Mouse (Mus musculus) frontal cortex, adult (tissue): ENCODE measurements around the gene Smim20.

Experiments used
- ATAC-seq: cut with Nextera tagmentation; 2 replicates; pipeline ENCODE4 v1.9.2; 2017; ENCODE audit warnings: mild to moderate bottlenecking, moderate library complexity, mixed read lengths; ENCODE audit not compliant: low TSS enrichment

Smim20 gene

DNA sequence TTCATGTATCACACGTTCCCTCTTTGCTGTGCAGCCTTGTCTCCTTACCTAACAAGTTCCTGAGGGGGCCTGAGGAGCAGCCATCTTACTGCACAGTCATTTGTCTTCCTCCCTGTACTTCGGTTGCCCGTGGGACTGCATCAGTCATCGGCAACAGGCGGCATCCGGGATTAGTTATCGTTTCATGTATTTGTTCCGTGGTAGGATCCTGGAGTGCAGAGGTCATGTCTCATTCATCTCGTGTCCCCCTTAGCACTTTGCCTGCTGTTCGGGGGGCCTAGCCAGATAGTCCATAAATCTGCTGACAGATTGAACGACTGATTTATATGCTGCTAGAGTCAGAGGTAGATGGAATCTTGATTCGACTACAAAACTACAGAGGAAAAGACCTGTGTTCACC is 1.1 kb upstream of the Smim20 start:
- no peak for ATAC-seq

DNA sequence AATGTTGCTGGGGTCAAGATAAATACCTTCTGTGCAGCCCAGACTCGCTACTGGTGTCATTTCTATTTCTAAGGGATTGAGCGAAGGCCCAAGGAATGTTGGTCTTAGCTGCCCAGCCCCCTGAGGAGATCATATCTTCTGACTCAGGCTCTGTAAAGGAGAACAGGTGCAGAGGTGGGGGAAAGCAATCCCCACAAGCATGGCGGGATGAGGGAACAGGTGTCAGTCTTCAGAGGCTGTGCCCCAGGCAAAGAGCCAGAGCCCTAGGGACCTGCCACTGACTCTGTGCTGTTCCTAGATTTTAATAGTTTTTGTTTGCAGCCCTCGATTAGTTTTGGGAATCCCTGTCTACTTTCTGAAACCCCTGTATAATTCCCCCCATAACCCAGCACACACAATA is 702 bp upstream of the Smim20 start:
- no peak for ATAC-seq

- no peak; the same call in 1 of the 2 replicates for ATAC-seq
These were observed 1.3 kb downstream of the Smim20 start for GRCm38 (mm10) chr5:53268095-53268692.

DNA sequence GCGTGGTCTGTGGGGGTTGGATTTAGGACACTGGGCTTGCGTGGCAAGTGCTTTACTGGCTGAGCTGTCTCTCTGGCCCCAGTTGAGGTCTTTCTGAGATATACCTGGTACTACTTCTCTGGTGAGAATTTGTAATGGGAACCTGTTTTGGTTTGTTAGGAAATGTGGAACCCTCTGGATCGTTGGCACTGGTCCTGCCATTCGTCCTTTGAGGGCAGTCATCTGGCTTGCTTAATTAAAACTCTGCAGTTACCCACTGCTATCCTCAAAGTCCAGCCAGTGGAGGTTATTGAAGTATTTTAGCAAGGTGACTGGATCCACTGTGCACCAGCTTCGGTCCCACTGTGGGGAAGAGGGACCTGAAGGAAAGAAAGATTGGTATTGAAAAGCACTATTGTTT is 2.9 kb downstream of the Smim20 start:
- ATAC-seq: no peak

GRCm38 (mm10) chr5:53270947-53271711 is 4.2 kb downstream of the Smim20 start:
- ATAC-seq: no peak

DNA sequence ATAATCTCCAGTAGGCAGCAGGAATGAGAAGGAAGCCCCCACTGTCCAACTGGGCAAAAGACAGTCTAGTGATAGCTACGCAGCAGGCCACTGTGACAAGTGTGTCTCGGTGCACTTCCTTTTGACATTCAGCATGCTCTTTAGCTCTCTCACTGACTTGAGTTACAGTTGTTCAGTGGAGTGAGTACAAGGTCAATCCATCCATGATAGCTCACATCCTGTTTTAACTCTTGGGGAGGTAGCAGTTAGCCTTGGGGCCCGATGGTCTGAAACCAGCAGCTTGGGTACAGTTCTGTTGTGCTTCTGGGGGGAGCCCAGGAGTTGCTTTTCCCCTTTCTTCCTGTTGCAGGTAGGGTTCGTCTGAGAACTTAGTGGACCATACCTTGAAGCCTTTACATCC is 5.7 kb downstream of the Smim20 start:
- no peak for ATAC-seq

GRCm38 (mm10) chr5:53273699-53274430 is 7.0 kb downstream of the Smim20 start:
- 0 out of 2 replicates have a peak, but pooled peaks have one; percentile 26 for ATAC-seq

GRCm38 (mm10) chr5:53274811-53275355 is 8.0 kb downstream of the Smim20 start:
- ATAC-seq: no peak

DNA sequence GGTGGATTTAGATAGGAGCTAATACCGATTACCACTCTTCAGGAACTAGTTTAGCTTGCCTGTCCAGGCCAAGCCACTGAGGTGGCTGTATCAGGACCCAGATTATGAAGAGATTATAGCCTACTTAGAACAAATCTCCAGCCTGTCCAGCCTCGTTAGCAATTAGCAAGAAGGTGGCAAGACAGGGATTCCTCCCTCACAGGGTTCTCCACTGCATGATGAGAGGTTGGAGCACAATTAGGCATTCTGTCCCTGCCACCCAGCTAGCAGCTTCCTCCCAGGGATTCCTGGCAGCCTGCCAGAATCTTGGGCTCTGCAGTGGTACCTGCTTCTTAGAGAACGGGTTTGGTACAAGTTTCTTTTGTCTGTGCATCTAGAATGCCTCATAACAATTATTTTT is 8.5 kb downstream of the Smim20 start:
- ATAC-seq: no peak

GRCm38 (mm10) chr5:53276470-53277022 is 9.7 kb downstream of the Smim20 start:
- no peak for ATAC-seq

- no peak for ATAC-seq
These were observed 10.9 kb downstream of the Smim20 start for GRCm38 (mm10) chr5:53277716-53278263.

- ATAC-seq: peak; percentile 60
These were observed 12.4 kb downstream of the Smim20 start for GRCm38 (mm10) chr5:53279216-53279813.

GRCm38 (mm10) chr5:53282487-53282886 is 15.6 kb downstream of the Smim20 start:
- ATAC-seq: no peak

DNA sequence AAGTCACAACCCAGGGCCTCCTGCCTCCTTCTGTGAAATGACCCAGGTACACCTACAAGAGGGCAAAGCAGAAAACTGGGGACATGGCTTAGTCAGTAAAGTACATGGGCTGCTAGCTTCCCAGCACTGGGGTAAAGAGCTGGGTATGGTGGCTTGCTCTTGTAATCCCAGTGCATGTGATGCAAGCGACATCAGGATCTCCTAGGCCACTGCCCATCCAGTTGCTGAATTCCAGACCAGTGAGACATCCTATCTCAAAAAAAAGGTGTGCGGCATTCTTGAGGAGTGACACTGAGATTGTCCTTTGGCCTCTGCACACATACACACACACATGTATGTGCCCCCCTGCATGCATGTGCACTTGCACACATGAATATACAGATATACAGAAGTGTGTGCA is 19.5 kb downstream of the Smim20 start:
- no peak for ATAC-seq

- ATAC-seq: no peak
These were observed 22.6 kb downstream of the Smim20 start for GRCm38 (mm10) chr5:53289438-53289837.

DNA sequence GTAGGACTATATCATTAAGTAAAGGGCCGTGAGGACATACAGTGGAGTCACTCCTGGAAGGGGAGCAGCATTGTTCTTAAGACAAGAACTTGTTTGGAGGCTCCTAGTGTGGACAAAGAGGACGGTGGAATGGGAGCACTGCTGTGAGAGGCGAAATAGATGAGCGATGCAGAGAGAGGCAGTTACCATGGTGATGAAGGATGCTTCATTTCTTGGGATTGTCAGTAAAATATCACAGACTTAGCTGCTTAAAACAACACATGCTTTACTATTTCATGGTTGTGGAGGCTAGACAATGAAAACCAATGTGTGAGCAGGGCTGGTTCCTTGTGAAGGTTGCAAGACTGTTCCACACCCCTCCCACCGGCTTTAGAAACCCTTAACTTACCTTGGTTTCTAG is 27.7 kb downstream of the Smim20 start:
- ATAC-seq: peak; percentile 96

- no peak for ATAC-seq
These were observed 30.1 kb downstream of the Smim20 start for GRCm38 (mm10) chr5:53296961-53297360.

DNA sequence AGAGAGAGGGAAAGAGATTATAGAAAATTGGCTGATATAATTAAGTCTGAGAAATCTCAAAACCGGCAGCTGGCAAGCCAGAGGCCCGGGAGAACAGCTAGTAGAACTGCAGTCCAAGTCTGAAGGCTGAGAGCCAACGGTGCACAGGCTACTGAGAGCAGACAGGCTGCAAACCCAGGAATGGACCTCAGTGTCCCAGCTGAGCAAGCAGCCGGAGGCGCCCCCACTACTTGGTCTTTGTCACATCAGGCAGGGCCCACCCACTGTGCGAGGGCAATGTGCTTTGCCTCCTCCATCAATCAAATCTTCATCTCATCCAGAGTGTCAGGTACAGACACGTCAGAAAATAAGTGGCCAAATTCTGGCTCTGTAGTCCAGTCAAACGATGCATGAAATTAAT is 34.6 kb downstream of the Smim20 start:
- ATAC-seq: no peak

GRCm38 (mm10) chr5:53302895-53303670 is 36.2 kb downstream of the Smim20 start:
- no peak for ATAC-seq

DNA sequence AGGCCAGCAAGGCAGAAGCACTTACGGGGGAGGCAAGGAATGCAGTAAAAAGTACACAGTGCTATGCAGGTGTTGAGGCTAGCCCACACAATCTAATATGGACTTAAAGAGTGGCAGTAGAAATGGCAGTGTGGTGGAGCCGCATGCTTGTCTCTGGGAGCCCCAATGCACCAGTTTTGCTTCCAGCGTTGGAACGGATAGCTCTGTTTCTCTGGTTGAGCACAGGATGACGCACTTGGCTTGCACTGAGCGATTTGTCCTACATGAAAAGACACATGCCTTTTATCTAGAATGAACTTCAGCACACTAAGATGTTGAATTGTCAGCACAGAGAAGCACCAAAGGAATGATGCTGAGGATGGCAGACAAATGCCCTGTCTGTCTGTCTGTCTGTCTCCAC is 37.1 kb downstream of the Smim20 start:
- ATAC-seq: peak; percentile 64

DNA sequence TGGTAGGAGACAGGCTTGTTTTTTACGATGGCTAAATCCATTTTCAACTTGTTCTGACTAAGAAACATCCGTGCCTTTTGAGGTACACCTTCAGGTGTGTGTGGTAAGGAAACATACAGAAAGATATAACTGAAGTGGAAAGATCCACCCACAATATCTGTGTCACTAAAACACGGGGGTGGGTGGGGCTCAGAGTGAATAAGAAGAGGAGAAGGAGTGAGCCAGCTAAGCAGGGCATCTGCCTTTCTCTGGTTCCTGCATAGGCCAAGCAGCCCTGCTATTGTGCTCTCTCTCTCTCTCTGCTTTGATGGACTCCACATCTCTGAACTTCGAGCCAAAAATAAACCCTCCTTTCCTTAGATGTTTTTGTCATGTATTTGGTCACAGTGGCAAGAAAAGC is 38.1 kb downstream of the Smim20 start:
- peak; percentile 64 for ATAC-seq
